Mouse (Mus musculus): Measurements from ENCODE around the gene Numb.
A peak's percentile ranks its signal among the peaks of the same experiment; 100 is the strongest.
"Not testable (repeated sequence)": the region's sequence is repeated elsewhere in the genome, so short reads cannot be mapped to it uniquely, and the experiment has no call there.

Gene Numb

GRCm38 (mm10) chr12:83921535-83922381 lies at the start of gene Numb:
Gene Numb, minus strand, starts transcription at chr12:83921934.
- DNase-seq (ENCODE audit: low read depth), result peak; percentile 96

GRCm38 (mm10) chr12:83965235-83965634 lies 43.5 kb upstream of the Numb start:
- DNase-seq (ENCODE audit: low read depth), result no peak

- no peak for DNase-seq (ENCODE audit: low read depth)
Observed at GRCm38 (mm10) chr12:83958278-83958677, 36.5 kb upstream of the Numb start.

GRCm38 (mm10) chr12:83951711-83952575 lies 30.2 kb upstream of the Numb start:
- DNase-seq (ENCODE audit: low read depth), result no peak

- no peak for DNase-seq (ENCODE audit: low read depth)
Observed at GRCm38 (mm10) chr12:83950840-83951701, 29.3 kb upstream of the Numb start.

- DNase-seq (ENCODE audit: low read depth), result no peak
Observed at GRCm38 (mm10) chr12:83950493-83950839, 28.7 kb upstream of the Numb start, which contains the start of gene Riox1. Gene Riox1, plus strand, starts transcription at chr12:83950608.

GRCm38 (mm10) chr12:83949776-83950492 lies 28.2 kb upstream of the Numb start:
- no peak for DNase-seq (ENCODE audit: low read depth)

GRCm38 (mm10) chr12:83949043-83949442 lies 27.3 kb upstream of the Numb start:
- no peak for DNase-seq (ENCODE audit: low read depth)

GRCm38 (mm10) chr12:83947260-83947811 lies 25.6 kb upstream of the Numb start:
- DNase-seq (ENCODE audit: low read depth), result no peak

- no peak for DNase-seq (ENCODE audit: low read depth)
Observed at GRCm38 (mm10) chr12:83941938-83942337, 20.2 kb upstream of the Numb start.

- no peak for DNase-seq (ENCODE audit: low read depth)
Observed at GRCm38 (mm10) chr12:83940031-83940430, 18.3 kb upstream of the Numb start.

- DNase-seq (ENCODE audit: low read depth), result no peak
Observed at GRCm38 (mm10) chr12:83939332-83939731, 17.6 kb upstream of the Numb start.

- DNase-seq (ENCODE audit: low read depth), result not testable (repeated sequence)
Observed at GRCm38 (mm10) chr12:83938592-83938991, 16.9 kb upstream of the Numb start.

- no peak for DNase-seq (ENCODE audit: low read depth)
Observed at GRCm38 (mm10) chr12:83937600-83937999, 15.9 kb upstream of the Numb start.

GRCm38 (mm10) chr12:83929186-83929804 lies 7.6 kb upstream of the Numb start:
- no peak for DNase-seq (ENCODE audit: low read depth)

- DNase-seq (ENCODE audit: low read depth), result no peak
Observed at GRCm38 (mm10) chr12:83927747-83928146, 6.0 kb upstream of the Numb start.

GRCm38 (mm10) chr12:83926061-83926460 lies 4.3 kb upstream of the Numb start:
- no peak for DNase-seq (ENCODE audit: low read depth)

- DNase-seq (ENCODE audit: low read depth), result no peak
Observed at GRCm38 (mm10) chr12:83925160-83925703, 3.5 kb upstream of the Numb start.

- no peak for DNase-seq (ENCODE audit: low read depth)
Observed at GRCm38 (mm10) chr12:83924332-83924731, 2.6 kb upstream of the Numb start.

GRCm38 (mm10) chr12:83923486-83923859 lies 1.7 kb upstream of the Numb start:
- DNase-seq (ENCODE audit: low read depth), result no peak

Measured in c-Kit-positive CD71-negative TER-119-negative erythroid progenitor cells, embryonic 14.5 days (primary cell).